Mouse (Mus musculus): ENCODE measurements around the gene Klhl3. TPM values are rescaled to one million over a fixed set of nuclear protein-coding genes. Genes with fewer than 3 reads are reported as not detected.
A peak's percentile ranks its signal among the peaks of the same experiment; 100 is the strongest.

Klhl3 gene
- polyA plus RNA-seq, 1 experiment from 2014 or later, result 0.19 TPM

DNA sequence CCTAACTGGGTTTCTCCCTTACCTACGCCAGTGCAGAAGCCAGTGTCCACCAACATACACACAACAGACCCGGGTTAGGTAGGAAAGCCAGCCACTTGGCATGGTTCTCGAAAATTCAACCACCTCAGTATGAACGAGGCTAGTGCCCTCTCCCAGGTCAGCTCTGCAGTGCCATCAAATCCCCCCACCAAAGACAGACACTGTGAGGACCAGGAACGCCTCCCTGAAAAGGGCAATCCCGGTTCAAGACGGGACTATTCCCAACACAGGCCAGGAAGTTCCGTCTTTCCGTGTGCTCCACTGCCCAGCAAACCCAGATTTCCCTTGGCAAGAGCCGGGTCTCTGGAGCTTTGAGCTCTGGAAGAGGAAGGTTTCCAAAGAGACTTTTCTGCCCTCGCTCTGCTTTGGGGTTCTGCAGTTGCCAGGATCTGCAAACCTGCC lies 771 bp downstream of the Klhl3 start:
- 16% methylated on average over 11 of the region's 11 CpGs for WGBS (ENCODE audit: missing documents)
- Histone ChIP-seq H3K79me2 (ENCODE audit: inconsistent target) (no peaks in the 10 kb centered on the region), H3K27ac (no peak overlapping the region), H3K4me3 (ENCODE audit: inconsistent target) (peak overlapping the region; percentile 34), H3K36me3 (ENCODE audit: inconsistent target) (no peaks in the 10 kb centered on the region)

GRCm38 (mm10) chr13:58112191-58112590 lies 1.2 kb downstream of the Klhl3 start:
- H3K36me3 ChIP-seq (ENCODE audit: inconsistent target), result no peaks in the 10 kb centered on the region
- 45% methylated on average over 10 of the region's 10 CpGs for WGBS (ENCODE audit: missing documents)
- no peak overlapping the region for H3K27ac ChIP-seq
- H3K79me2 ChIP-seq (ENCODE audit: inconsistent target), result no peaks in the 10 kb centered on the region
- H3K4me3 ChIP-seq (ENCODE audit: inconsistent target), result no peak overlapping the region

DNA sequence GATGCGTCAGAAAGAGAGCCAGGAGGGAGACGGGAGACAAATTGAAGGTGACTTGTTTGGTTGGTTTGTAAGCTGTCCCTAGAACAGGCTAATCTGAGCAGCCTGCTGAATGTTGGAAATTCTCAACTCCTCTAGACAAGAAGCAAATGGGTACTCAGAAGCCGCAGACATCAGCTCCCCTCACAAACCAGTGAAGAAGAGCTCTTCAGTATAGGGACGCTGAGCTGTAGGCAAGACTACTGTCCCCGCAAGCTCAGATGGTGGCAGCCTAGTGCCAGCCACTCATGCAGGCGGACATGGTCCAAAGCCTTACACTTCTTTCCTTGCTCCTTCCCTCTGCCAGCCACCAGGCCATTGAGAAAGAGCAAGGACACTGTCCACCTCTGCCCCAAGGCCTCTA lies 2.1 kb downstream of the Klhl3 start:
- Histone ChIP-seq H3K27ac (no peak overlapping the region), H3K4me3 (ENCODE audit: inconsistent target) (no peak overlapping the region), H3K79me2 (ENCODE audit: inconsistent target) (no peaks in the 10 kb centered on the region), H3K36me3 (ENCODE audit: inconsistent target) (no peaks in the 10 kb centered on the region)
- WGBS (ENCODE audit: missing documents), result 99% methylated on average over 6 of the region's 6 CpGs

GRCm38 (mm10) chr13:58090643-58091042 lies 22.7 kb downstream of the Klhl3 start:
- H3K27ac ChIP-seq, result no peak overlapping the region
- 90% methylated on average over 8 of the region's 8 CpGs for WGBS (ENCODE audit: missing documents)
- no peaks in the 10 kb centered on the region for H3K79me2 ChIP-seq (ENCODE audit: inconsistent target)
- no peaks in the 10 kb centered on the region for H3K36me3 ChIP-seq (ENCODE audit: inconsistent target)
- H3K4me3 ChIP-seq (ENCODE audit: inconsistent target), result no peak overlapping the region

DNA sequence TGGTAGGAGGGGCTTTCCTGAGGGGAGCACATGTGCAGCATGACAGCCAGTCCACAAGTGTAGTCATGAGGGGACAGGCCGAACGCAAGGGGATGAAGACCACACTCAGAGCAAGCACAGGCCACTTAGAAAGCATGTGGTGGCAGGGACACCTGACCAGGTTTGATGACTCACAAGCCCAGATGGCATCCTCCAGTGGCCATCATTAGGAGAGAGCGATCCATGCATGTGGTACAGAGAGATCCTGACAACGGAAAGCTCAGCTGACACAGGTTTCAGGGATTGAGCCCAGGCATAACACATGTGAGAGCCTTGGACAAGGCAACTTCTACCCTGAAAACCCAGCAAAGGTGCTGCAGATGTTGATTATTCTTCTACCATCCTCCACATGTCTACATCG lies 29.0 kb downstream of the Klhl3 start:
- Histone ChIP-seq H3K36me3 (ENCODE audit: inconsistent target) (no peaks in the 10 kb centered on the region), H3K27ac (no peak overlapping the region), H3K4me3 (ENCODE audit: inconsistent target) (no peak overlapping the region), H3K79me2 (ENCODE audit: inconsistent target) (no peaks in the 10 kb centered on the region)
- 96% methylated on average over 5 of the region's 5 CpGs for WGBS (ENCODE audit: missing documents)

DNA sequence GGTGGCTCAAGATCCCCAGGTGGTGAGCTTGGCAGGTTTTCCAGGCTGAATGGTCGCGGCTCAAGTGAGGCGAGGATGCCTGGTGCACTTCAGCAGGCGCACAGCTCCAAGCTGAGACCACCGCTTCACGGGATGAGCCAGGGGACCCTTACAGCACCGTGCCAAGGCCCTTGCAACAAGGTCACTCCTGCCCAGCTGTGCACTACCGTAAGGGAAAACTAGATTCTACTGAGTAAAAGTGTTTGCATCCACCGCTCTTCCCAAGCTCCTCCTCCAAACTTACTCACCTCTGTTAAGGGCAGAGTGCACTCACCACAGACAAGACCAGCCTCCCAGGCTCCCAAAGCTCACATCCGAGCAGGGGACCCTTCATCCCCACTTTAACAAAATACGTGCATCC lies 29.9 kb downstream of the Klhl3 start:
- 93% methylated on average over 11 of the region's 11 CpGs for WGBS (ENCODE audit: missing documents)
- Histone ChIP-seq H3K79me2 (ENCODE audit: inconsistent target) (no peaks in the 10 kb centered on the region), H3K36me3 (ENCODE audit: inconsistent target) (no peaks in the 10 kb centered on the region), H3K27ac (no peak overlapping the region), H3K4me3 (ENCODE audit: inconsistent target) (no peak overlapping the region)

DNA sequence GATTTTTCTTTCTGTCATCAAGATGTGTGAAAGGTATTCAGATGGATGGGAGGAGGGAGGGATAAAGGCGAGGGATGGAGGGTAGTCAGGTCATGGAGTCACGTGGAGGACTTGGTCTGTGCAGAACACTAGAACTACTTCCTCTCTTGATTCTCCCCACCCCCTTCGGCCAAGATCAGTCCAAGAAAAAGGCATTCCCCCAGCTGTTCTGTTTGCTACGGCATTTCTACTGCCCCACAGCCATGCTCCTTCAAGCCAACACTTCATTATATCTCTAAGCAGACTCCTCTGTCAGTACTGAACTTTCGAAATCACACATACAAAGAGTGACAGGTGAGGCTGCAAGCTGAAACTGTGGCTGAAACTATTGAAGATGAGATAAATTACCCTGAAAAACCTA lies 30.3 kb downstream of the Klhl3 start:
- 39% methylated on average over 5 of the region's 5 CpGs for WGBS (ENCODE audit: missing documents)
- Histone ChIP-seq H3K79me2 (ENCODE audit: inconsistent target) (no peaks in the 10 kb centered on the region), H3K4me3 (ENCODE audit: inconsistent target) (no peak overlapping the region), H3K27ac (no peak overlapping the region), H3K36me3 (ENCODE audit: inconsistent target) (no peaks in the 10 kb centered on the region)

GRCm38 (mm10) chr13:58078361-58078760 lies 35.0 kb downstream of the Klhl3 start:
- WGBS (ENCODE audit: missing documents), result 87% methylated on average over 5 of the region's 5 CpGs
- no peaks in the 10 kb centered on the region for H3K79me2 ChIP-seq (ENCODE audit: inconsistent target)
- no peak overlapping the region for H3K4me3 ChIP-seq (ENCODE audit: inconsistent target)
- no peak overlapping the region for H3K27ac ChIP-seq
- no peaks in the 10 kb centered on the region for H3K36me3 ChIP-seq (ENCODE audit: inconsistent target)

GRCm38 (mm10) chr13:58074881-58075280 lies 38.5 kb downstream of the Klhl3 start:
- WGBS (ENCODE audit: missing documents), result 75% methylated on average over 9 of the region's 9 CpGs
- no peaks in the 10 kb centered on the region for H3K36me3 ChIP-seq (ENCODE audit: inconsistent target)
- H3K4me3 ChIP-seq (ENCODE audit: inconsistent target), result no peak overlapping the region
- H3K79me2 ChIP-seq (ENCODE audit: inconsistent target), result no peaks in the 10 kb centered on the region
- no peak overlapping the region for H3K27ac ChIP-seq

DNA sequence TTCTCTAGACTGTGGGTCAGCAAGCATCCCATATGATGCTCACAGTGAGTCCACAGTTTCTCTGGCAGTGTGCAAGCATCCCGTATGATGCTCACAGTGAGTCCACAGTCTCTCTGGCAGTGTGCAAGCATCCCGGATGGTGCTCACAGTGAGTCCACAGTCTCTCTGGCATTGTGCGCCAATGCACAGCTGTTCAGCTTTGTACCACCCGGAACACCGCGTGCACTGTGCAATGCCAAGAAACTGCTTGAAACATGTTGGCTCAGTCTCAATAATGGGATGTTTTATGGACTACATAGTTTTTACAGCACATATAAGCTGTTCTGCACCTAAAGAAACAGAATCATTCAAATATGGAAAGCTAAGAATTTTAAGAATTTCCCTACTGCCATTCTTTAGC lies 38.9 kb downstream of the Klhl3 start:
- Histone ChIP-seq H3K79me2 (ENCODE audit: inconsistent target) (no peaks in the 10 kb centered on the region), H3K4me3 (ENCODE audit: inconsistent target) (no peak overlapping the region), H3K36me3 (ENCODE audit: inconsistent target) (no peaks in the 10 kb centered on the region), H3K27ac (no peak overlapping the region)
- 87% methylated on average over 6 of the region's 6 CpGs for WGBS (ENCODE audit: missing documents)

DNA sequence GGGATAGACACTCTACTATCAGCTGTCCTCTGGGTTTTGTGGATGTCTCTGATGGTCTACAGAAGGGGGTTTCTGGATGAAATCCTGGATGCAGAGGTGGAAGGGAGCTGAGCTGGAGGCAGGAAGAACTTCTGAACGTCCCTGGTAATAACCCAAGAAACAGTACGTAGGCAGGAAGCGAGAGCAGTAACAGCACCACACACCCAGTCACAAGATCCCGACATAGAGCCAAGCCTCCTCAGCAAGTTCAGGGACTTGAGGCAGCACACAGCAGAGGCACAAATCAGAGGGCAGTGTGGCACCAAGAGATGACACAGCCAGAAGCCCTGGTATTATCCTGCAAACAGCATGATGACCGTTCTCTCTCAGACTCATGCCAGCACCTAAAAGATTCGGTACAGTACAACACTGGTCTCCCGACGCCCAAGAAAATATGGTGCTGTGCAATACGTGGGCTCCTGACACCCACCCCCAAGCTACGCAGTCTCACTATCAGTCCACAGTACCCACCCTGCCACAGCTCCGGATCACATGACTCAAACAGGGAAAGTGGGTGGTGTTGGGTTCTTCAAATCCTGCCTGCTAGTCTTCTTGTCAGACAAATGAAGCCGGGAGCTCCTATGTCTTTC lies 40.0 kb downstream of the Klhl3 start:
- H3K79me2 ChIP-seq (ENCODE audit: inconsistent target), result no peaks in the 10 kb centered on the region
- H3K4me3 ChIP-seq (ENCODE audit: inconsistent target), result no peak overlapping the region
- no peaks in the 10 kb centered on the region for H3K36me3 ChIP-seq (ENCODE audit: inconsistent target)
- H3K27ac ChIP-seq, result no peak overlapping the region
- 74% methylated on average over 12 of the region's 12 CpGs for WGBS (ENCODE audit: missing documents)

GRCm38 (mm10) chr13:58071209-58071608 lies 42.2 kb downstream of the Klhl3 start:
- H3K27ac ChIP-seq, result no peak overlapping the region
- H3K79me2 ChIP-seq (ENCODE audit: inconsistent target), result no peaks in the 10 kb centered on the region
- no peaks in the 10 kb centered on the region for H3K36me3 ChIP-seq (ENCODE audit: inconsistent target)
- 96% methylated on average over 21 of the region's 21 CpGs for WGBS (ENCODE audit: missing documents)
- no peak overlapping the region for H3K4me3 ChIP-seq (ENCODE audit: inconsistent target)

- Histone ChIP-seq H3K36me3 (ENCODE audit: inconsistent target) (no peaks in the 10 kb centered on the region), H3K79me2 (ENCODE audit: inconsistent target) (no peaks in the 10 kb centered on the region), H3K4me3 (ENCODE audit: inconsistent target) (no peak overlapping the region), H3K27ac (no peak overlapping the region)
- 79% methylated on average over 12 of the region's 12 CpGs for WGBS (ENCODE audit: missing documents)
Observed at GRCm38 (mm10) chr13:58070504-58070903, 42.9 kb downstream of the Klhl3 start.

DNA sequence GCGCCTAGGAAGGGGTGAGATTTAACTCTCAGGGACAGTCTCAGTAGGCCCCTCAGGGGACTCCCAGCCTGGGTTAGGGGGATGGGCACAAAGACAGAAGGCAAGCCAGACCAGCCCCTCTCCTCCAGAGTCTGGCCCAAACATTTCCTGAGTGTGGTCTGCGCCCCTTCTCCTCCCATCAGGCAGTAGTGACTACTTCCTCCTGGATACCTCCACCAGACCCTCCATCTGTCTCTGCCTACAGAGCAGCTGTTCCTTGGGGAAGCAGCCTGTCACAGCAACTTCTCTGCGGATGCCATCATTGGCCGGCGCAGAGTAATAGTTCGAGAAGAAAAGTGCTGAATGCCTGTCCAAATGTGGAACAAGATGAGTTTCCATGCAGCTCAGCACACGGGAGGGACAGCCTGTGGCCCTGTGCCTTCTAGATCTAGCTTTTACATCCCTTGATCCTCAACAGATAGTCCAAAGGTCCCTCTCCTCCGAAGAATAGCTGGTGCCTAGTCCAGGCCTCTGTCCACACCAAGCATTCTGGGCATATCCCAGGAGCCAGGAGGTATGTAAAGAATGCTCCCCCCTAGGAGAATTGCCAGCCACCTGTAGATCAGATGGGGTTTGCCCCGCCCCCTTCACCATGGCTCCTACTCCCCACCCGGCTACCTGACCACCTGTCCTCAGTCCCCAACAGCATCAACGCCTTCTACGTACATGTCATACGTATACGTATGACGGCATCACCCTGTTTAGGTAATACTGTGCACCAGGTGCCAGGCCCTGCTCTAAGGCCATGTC lies 44.8 kb downstream of the Klhl3 start:
- H3K4me3 ChIP-seq (ENCODE audit: inconsistent target), result no peak overlapping the region
- no peaks in the 10 kb centered on the region for H3K79me2 ChIP-seq (ENCODE audit: inconsistent target)
- WGBS (ENCODE audit: missing documents), result 79% methylated on average over 15 of the region's 15 CpGs
- no peaks in the 10 kb centered on the region for H3K36me3 ChIP-seq (ENCODE audit: inconsistent target)
- H3K27ac ChIP-seq, result no peak overlapping the region

- Histone ChIP-seq H3K36me3 (ENCODE audit: inconsistent target) (no peaks in the 10 kb centered on the region), H3K4me3 (ENCODE audit: inconsistent target) (no peak overlapping the region), H3K27ac (peak overlapping the region; percentile 58), H3K79me2 (ENCODE audit: inconsistent target) (no peaks in the 10 kb centered on the region)
- WGBS (ENCODE audit: missing documents), result 9% methylated on average over 17 of the region's 17 CpGs
Observed at GRCm38 (mm10) chr13:58067540-58068103, 45.8 kb downstream of the Klhl3 start.

Data from macrophage (primary cell).